Mouse (Mus musculus) B cell, adult 2 months (primary cell): ENCODE measurements around the gene Gm7030.
"Not testable (repeated sequence)": the region's sequence is repeated elsewhere in the genome, so short reads cannot be mapped to it uniquely, and the experiment has no call there.

Experiments
- DNase-seq, 2 experiments: peaks; one replicate each; pipeline ENCODE4 v3.0.0; 2022

Gm7030 gene

DNA sequence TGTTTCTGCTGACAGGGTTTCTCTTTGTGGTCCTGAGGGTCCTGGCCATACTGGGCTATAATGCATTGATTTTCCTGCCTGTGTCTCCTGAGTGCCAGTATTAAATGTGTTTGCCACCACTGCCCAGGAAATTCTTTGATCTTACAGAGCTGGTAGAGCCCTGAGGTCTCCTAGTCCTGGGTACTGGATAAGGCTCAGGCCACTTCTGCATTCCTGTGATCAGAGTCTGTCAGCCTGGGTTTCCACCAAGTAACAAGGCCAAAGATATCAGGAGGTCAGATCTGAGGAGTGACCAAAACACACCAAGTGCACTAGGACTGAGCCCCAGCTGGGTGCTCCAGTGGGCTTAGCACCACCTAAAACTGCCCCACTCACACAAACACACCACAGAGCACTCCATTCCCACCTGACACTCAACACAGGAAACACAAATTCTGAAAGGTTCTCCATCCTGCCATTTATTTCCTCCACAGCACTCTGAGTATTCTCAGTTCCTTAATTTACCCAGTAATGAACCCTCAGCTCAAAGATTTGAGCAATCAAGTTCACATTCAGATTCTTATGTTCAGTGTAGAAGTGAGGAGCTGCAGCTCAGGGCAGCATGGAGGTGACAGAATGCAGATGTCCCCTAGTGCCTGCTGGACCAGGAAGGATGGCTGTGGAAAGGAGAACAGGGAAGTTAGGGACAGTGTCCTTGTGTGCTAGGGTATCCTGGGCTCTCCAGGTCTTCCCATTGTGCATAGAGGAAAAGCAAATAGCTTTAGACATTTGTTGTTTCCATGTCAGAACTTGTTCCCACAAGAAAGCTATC lies 6.4 kb upstream of the Gm7030 start:
- peak; percentile 26 to 32 for DNase-seq

DNA sequence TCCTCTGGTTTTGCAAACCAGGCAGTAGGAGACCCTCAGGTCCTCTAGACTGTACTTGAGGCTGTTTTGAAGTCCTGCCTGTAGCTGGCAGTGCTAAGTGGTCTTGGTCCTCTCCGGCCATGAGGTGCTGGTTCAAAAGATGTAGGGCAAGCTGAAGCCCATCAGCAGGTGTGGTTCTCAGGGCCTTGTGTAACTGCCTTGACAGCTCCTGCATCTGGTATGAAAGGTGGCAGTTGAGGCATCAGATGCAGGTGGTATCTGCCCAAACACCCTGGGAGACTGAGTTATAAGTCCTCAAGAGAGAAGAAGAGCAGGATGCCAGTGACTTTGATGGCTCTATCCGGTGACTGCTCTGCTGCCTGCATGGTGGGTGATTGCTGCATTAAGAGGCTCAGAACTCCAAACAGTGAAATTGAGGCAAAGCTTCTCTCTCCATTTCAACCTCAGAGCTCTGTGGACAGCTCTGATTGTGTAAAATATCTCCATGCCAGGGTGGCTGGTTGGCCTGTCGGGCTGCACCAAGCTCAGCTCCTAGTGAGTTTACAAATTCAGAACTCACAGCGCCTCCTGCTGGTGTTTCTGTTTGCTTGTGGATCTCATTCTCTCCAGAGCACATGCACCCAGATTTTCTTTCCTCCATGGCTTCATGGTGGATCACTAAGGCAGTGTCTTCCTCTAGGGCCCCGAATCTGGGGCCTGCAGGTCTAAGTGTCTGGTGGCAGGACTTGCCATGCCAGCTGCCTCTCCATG lies 2.5 kb upstream of the Gm7030 start:
- no peak for DNase-seq

DNA sequence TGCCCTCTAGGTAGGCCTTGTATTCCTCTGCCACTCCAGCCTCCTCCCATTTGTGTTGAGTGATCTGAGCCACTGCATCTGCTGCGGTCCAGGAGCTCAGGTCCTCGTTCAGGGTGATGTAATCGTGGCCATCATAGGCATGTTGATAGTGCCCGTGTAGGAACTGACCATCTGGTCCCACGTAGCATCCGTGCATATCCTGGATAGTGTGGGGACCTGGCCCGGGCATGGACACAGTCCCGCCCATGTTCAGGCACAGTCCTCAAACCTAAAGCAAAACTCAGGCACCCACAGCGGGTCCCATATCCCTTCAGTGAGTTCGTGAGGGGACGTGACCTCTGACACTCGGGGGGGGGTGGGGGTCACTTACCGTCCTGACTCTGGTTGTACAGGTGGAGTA lies 700 bp downstream of the Gm7030 start:
- not testable (repeated sequence) for DNase-seq

DNA sequence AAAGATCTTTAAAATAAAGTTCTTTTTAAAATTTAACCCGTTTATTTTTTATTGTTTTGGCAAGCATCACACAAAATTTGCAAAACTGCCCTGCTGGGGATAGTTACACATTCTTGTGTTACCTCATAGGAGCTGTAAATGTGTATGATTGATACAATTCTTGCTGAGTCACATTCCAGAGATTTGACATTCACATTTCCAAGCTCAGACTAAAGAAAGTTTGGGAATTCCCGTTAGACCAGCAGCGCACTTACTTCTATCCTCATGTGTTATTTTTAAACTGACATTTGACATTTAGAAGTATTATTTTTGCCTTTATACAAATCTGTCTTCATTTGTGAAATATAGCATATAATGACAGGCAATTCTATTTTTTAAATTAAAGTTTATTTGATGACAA lies 5.1 kb downstream of the Gm7030 start:
- not testable (repeated sequence) for DNase-seq

DNA sequence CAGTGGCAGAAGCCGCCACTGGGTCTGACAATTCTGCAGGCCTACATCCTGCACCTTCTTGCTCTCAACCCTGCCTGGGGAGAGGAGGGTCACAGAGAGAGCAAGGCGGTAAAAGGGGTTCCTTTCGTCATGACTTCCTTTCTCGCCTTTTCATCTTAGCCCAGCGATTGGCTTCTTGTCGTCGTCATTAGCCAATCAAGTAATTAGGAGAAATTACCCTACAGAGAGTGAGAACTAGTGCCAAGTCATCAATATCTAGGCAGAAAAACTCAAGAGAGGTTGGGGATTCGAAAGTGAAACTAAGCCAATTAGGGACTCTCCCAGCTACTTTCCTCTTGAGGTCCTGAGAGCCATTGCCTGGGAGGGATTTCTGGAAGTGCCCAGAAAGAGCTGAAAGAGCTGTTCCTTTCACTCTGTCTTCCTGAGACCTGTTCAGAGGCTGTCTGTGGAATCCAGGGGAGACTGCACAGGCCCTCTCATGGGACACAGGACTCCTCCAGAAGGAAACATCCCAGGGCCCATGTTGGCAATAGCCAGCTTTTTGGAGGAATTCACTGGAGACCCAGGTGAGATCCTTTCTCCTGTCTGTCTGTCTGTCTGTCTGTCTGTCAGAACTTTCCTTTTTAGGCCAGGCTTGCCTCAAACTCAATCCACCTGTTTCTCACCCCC lies 7.7 kb downstream of the Gm7030 start, which contains the start of gene Gm19684:
Gene Gm19684 (plus strand): TSS at position 327 of the 669 bp plus-strand sequence.
- peak; percentile 69 to 76 for DNase-seq

DNA sequence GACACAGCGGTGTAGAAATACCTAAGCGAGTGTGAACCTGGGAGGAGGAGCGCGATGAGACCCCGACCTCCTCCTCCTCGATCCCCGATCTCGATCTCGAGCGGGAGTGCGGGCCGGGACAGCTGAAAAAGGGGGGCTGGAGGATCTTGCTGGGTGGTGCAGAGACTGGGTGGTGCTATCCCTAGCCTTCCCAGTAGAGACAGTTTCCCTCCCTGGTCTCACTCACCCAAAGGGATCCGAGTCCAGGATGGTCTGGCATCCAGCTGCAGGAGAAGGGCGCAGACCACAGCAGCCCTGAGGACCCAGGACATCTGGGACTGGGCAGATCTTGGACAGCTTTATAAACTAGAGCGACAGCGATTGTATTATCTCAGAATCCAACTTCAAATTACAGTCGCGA lies 8.4 kb downstream of the Gm7030 start:
- not testable (repeated sequence) for DNase-seq

DNA sequence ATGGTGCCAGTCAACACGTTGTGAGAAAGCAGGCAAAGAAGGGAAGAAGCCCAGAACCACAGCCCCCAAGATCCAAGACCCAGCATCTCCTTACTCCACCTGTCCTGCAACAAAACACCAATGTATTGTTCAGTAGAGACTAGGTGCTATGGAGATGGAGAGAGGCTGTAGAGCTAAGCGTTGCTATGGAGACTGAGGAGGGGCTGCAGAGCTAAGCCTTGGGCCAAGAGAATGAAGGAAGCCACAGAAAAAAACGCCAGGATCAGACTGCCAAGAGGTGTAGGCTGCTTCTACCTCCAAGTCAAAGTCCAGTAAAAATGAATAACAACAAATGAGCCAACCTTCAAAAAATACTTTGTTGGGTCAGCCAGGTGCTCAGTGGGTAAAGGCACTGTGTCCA lies 12.7 kb downstream of the Gm7030 start:
- DNase-seq = not testable (repeated sequence)

DNA sequence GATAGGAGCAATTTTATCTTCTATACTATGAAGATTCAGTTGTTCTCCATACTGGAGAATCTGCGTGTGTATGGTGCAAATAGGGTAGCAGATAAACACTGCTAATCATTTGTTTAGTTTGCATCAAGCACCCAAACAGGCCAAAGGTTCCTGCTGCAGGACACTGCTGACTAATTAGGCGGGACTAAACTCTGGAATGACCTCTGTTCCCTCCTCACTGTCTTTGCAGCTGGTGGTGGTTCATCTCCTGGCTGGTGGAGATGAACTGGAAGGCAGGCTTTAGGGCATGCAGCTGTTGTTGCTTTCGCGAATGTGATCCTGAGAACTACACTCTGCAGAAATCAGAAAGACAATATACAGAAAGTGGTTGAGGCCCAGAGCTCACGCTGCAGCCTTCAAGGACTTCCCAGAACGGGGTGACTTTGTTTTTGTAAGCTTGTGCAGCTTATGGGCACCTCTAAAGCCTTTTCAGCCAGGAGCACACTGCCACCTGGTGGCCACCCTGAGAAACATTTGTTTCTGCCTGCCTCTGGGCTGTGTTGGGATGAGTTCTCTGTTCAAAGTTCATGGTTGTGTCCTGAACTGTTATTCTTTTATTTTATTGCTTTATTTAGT lies 15.1 kb downstream of the Gm7030 start:
- peak; percentile 64 to 66 for DNase-seq

DNA sequence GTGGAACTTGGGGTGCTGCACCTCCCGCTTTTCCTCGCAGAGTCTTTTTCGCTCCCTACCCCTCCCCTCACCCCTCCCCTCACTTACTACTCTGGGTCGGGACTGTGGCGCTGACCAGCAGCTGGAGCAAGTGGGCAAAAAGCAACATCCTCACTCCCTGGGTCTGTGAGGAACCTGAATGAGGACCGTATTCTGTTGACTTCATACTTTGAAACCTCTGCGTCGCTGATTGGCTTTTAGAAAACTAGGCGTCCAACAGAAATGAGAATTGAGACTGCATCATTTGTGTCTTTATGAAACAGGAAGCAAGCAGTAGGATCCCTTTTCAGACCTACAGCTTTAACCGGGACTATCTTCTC lies 17.7 kb downstream of the Gm7030 start:
- DNase-seq = peak; percentile 57 to 63

DNA sequence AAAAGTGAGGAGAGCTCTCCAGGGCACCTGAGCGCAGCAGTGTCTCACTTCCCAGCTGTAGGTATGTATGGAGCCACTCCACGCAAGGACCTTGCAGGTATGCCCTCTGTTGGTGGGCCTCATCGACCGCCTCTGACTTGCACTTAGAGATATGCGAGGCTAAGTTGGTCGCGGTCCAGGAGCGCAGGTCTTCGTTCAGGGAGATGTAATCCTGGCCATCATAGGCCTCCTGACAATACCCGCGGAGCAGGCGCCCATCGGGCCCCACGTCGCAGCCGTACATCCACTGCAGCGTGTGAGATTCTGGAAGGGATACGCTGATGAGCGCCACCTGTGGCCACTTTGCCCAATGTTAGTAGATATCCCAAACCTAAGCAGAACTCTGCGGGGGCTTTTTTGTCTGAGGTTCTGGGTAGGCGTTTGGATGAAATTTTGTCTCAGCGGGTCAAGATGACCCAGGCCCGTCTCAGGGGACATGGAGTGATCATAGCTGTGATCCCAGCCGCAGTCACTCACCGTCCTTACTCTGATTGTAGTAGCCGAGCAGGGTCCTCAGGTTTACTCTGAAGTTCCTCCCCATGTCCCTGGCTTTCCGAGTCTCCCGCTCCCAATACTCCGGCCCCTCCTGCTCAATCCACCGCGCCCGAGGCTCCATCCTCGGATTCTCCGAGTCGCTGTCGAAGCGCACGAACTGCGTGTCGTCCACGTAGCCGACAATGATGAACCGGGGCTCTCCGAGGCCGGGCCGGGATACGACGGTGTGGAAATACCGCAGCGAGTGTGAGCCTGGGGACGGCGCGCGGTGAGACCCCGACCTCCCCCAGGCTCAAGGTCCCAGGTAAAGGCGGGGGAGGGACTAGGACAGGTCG lies 18.4 kb downstream of the Gm7030 start:
- peak; percentile 62 for DNase-seq

DNA sequence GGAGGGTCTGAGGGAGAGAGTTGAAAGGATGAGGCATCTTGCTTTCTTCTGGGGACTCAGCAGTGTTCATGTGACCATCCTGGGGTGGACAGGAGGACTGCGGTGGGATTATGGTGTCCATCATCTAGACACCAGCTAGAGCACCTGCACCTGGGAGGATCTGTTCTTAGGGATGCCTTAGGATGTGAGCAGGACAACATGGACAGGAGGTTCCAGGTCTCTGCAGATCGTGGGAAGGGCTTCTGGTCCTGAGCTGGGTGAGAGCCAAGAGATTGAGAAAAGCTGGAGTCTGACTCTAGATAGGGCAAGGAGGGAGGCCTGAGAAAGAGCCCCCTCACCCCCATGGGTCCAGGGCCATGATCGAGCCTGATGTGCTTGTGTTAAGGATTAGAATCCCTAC lies 19.1 kb downstream of the Gm7030 start:
- DNase-seq = not testable (repeated sequence)

DNA sequence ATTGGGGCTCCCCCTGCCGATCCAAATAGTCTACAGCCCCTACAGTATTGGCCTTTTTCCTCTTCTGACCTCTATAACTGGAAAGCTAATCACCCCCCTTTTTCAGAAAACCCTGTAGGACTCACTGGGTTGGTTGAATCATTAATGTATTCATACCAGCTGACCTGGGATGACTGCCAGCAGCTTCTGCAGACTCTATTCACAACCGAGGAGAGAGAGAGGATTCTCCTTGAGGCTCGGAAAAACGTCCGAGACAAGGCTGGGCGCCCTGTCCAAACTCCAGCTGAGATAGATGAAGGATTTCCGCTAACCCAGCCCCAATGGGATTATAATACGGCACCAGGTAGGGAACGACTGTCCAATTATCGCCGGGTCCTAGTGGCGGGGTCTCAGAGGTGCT lies 27.1 kb downstream of the Gm7030 start:
- DNase-seq = not testable (repeated sequence)

DNA sequence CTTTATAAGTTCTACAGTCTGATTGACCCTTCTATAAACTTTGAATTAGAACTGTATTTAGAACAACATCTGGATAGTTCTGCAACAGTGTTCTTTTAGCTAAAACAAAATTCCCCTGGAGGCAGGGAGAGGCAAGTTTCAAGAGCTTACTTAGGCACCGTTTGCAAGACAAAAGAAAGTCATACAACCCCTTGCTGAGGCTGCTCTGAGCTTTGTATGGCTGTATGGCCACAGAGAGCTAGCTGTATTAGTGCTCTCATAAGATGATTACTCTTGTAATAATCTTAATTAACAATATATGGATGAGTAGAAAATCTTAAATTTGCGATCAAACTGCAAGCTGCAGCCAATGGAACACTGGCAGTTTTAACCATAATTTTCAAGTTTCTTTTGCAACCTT lies 29.6 kb downstream of the Gm7030 start:
- DNase-seq = not testable (repeated sequence)

DNA sequence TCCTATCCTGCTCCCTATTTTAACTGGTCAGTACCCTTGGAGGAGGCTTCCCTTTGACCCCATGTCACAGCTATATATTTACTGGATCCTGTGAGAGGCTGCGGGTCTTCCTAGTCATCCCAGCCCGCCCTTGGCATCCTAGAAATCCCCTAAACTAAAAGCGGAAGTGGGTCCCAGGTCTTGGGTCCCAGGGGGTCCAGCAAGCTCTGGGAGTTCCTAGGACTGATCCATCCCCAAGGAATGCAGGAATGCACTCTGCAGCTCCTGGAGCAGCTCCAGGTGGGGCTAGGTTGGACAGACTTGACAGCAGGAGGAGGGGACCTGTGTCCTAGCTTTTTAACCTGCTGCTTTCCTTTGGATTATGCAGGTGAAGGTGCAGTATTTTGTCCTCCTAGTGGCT lies 35.3 kb downstream of the Gm7030 start:
- DNase-seq = no peak

DNA sequence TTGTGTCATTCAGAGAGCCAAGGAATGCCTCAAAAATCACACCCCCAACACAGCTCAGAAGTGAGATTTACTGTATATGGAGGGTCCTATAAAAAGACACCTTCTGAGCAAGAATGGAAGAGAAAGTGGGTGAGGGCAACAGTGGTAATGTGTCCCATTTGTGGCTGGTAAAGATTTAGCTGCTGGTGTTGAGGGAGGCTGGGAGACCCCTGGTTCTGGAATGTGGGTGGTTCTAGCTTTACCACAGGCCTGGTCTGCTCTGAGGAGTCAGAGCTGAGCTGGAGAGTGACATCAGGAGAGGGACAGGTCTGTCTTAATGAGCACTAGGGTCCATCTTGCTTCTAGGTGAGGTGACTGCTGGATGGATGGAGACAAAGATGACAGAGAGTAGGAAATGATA lies 36.7 kb downstream of the Gm7030 start:
- DNase-seq = not testable (repeated sequence)

DNA sequence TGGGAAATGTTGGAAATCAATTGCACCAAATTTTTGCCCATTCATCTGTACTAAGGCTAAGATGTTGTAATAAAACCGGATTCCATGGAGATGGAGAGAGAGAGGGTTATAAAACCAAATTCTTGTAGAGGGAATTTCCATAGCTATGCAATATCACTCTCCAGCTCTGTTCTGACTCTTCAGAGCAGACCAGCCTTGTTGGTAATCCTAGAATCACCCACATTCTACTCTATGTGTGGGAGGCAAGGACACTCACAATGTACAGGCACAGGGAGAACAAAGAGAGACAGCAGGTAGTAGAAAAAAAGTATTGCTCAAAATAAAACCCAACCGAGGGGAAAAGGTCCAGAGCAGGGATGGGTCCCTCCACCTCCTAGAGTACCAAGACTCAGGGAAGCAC lies 37.3 kb downstream of the Gm7030 start:
- not testable (repeated sequence) for DNase-seq

DNA sequence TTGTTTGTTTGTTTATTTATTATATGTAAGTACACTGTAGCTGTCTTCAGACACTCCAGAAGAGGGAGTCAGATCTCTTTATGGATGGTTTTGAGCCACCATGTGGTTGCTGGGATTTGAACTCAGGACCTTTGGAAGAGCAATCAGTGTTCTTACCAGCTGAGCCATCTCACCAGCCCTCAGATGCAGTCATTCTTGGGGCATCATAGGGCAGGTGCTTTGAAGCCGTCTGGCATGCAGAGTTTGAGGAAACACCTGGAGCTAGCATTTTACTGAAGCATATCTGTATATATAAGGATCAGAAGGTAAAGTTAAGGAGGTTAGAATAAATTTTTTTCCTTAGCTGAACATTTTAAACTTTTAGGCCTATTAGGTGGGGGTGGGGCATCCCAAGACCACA lies 43.2 kb downstream of the Gm7030 start:
- not testable (repeated sequence) for DNase-seq

DNA sequence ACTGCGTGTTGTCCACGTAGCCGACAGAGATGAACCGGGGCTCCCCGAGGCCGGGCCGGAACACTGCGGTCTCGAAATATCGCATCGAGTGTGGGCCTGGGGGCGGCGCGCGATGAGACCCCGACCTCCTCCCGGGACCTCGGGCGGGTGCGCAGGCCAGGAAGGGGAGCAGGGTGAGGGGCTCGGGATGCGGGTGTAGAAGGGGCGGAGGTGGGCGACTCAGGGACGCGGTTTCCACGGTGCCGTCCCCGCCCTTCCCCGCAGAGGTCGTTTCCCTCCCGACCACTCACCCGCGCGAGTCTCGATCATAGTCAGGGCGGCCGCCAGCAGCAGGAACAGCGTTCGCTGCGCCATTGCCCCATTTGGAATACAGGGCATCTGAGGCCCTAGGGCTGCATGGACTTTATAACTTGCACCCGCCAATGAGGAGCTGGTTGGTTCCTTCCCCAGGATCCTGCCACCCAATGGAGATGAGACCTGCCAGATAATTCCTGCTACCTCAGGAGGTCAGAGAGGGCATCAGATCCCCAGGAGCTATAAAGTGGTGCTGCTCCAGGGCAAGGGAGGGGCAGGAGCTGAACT lies 45.3 kb downstream of the Gm7030 start:
- peak in 1 of 2 experiments; percentile 42 for DNase-seq

DNA sequence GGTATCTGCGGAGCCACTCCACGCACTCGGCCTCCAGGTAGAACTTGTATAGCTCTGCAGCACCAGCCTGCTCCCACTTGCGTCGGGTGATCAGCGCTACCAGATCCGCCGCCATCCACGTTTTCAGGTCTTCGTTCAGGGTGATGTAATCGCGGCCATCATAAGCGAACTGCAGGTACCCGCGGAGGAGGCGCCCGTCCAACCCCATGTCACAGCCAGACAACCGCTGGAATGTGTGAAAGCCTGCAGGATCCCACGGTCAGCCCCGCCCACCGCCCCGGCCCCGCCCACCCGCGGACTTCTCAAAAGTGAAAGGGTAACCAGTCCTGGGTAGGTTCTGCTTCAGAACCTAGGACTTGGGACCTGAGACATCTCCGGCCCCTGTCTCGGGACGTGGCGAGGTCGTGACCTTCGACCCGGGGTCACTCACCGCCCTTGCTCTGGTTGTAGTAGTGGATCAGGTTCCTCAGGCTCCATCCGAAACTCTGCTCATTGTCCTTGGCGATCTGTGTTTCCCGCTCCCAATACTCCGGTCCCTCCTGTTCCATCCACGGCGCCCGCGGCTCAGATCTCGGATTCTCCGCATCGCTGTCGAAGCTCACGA lies 45.9 kb downstream of the Gm7030 start:
- DNase-seq = peak; percentile 43 to 47

DNA sequence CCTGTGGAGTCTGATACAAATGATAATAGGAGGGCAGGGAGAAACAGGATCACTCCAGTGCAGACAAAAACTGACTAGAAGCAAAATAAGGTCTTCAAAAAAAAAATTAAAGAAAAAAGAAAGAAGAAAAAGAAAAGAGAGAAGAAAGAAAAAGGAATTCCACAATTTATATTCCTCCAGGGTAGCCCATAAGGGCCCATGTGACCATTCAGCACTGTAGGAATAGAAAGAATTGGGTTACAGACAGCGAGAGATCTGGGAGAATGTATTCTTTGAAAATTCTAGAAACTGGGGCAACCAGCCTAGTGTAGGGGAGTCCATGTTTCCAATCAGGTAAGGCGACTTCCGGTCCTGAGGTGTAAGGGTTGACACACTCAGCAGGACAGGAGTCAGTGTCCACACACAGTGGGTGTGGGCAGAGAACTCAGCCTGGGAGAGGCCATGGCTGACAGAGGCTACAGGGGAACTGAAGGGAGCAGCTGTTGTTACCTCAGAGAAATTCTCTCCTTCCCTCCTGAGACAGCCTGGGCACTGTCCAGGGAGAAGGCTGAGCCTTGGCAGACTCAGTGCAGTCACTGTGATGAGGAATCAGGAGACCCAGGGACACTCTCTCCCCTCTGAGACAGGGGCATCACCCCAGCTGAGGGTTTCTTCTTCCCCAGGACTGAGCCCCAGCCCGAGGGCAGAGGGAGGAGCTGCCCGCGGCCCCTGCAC lies 46.5 kb downstream of the Gm7030 start:
- peak in 1 of 2 experiments; percentile 18 for DNase-seq

DNA sequence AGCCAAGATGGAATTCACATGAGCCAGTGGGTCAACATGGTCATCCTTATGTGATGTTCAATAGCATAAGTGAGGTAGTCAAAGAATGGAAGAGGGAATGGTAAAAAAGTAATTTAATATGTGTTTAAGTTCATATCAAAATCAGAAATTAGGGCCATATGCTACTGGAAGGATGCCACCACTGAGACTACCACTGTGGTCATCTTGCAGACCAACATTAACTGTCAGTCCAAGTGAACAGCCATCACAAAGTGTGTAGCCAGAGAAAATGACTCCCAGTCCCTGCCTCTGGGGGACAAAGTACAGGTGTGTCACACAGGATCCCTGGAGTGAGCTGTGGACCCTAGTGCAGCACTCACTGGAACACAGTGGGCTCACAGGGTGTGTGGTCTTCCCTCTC lies 47.3 kb downstream of the Gm7030 start:
- not testable (repeated sequence) for DNase-seq
